Mouse (Mus musculus): Measurements from ENCODE around the gene Mdga1. TPM values are rescaled to one million over a fixed set of nuclear protein-coding genes. Genes with fewer than 3 reads are reported as not detected.

Gene Mdga1
- polyA plus RNA-seq, 2 experiments: 4.8 to 13.2 TPM

GRCm38 (mm10) chr17:29971761-29972432 lies 2.0 kb upstream of the Mdga1 start:
- no peak overlapping the region for H3K4me3 ChIP-seq (replicated peaks; ENCODE audit: low read length)
- TF ChIP-seq POLR2A (IDR thresholded peaks at IDR 0.05; ENCODE audit: borderline replicate concordance, extremely low read depth, insufficient read depth, insufficient read length): no peak
- no peaks in the 10 kb centered on the region; the same call in 1 of the 2 replicates for H3K4me1 ChIP-seq (ENCODE audit: control insufficient read depth, insufficient read depth, low read length)
- ATAC-seq (ENCODE audit: low FRiP score, low read depth): no peak
- H3K9ac ChIP-seq (ENCODE audit: low read depth, low read length, severe bottlenecking): no peak overlapping the region
- DNase-seq (ENCODE audit: low spot score): no peak
- H3K36me3 ChIP-seq (ENCODE audit: control insufficient read depth, insufficient read depth, low read length): no peaks in the 10 kb centered on the region
- no peak overlapping the region for H3K27ac ChIP-seq (replicated peaks; ENCODE audit: low read depth, low read length)
- no peaks in the 10 kb centered on the region for H3K9me3 ChIP-seq (ENCODE audit: control insufficient read depth, low read length)
- WGBS: 52% methylated on average over 12 of the region's 15 CpGs
- H3K27me3 ChIP-seq (ENCODE audit: control insufficient read depth, insufficient read depth, low read length): no peaks in the 10 kb centered on the region
- no peak overlapping the region for H3K4me2 ChIP-seq (replicated peaks; ENCODE audit: low read depth, low read length, severe bottlenecking)

GRCm38 (mm10) chr17:29965506-29965905 lies 4.4 kb downstream of the Mdga1 start:
- H3K4me3 ChIP-seq (replicated peaks; ENCODE audit: low read length): no peak overlapping the region
- 12% methylated on average over 5 of the region's 5 CpGs for WGBS
- H3K4me2 ChIP-seq (replicated peaks; ENCODE audit: low read depth, low read length, severe bottlenecking): no peak overlapping the region
- no peak overlapping the region for H3K9ac ChIP-seq (ENCODE audit: low read depth, low read length, severe bottlenecking)
- DNase-seq (ENCODE audit: low spot score): no peak
- H3K36me3 ChIP-seq (ENCODE audit: control insufficient read depth, insufficient read depth, low read length): no peaks in the 10 kb centered on the region
- H3K27me3 ChIP-seq (ENCODE audit: control insufficient read depth, insufficient read depth, low read length): peaks cover 21% of the 10 kb centered on the region; the same call in 1 of the 2 replicates
- no peak for TF ChIP-seq POLR2A (IDR thresholded peaks at IDR 0.05; ENCODE audit: borderline replicate concordance, extremely low read depth, insufficient read depth, insufficient read length)
- H3K27ac ChIP-seq (replicated peaks; ENCODE audit: low read depth, low read length): no peak overlapping the region
- peaks cover 14% of the 10 kb centered on the region for H3K4me1 ChIP-seq (ENCODE audit: control insufficient read depth, insufficient read depth, low read length)
- no peak for ATAC-seq (ENCODE audit: low FRiP score, low read depth)
- no peaks in the 10 kb centered on the region for H3K9me3 ChIP-seq (ENCODE audit: control insufficient read depth, low read length)

- Histone ChIP-seq H3K27ac (replicated peaks; ENCODE audit: low read depth, low read length) (no peak overlapping the region), H3K27me3 (ENCODE audit: control insufficient read depth, insufficient read depth, low read length) (peaks cover 21% of the 10 kb centered on the region; the same call in 1 of the 2 replicates), H3K9ac (ENCODE audit: low read depth, low read length, severe bottlenecking) (no peak overlapping the region; the same call in 1 of the 2 replicates), H3K9me3 (ENCODE audit: control insufficient read depth, low read length) (peaks cover 4% of the 10 kb centered on the region; the same call in 1 of the 2 replicates), H3K4me3 (replicated peaks; ENCODE audit: low read length) (0 out of 2 replicates have a peak overlapping the region, but pooled peaks have one; percentile 1), H3K36me3 (ENCODE audit: control insufficient read depth, insufficient read depth, low read length) (no peaks in the 10 kb centered on the region), H3K4me2 (replicated peaks; ENCODE audit: low read depth, low read length, severe bottlenecking) (peak overlapping the region; percentile 32; the same call in 1 of the 2 replicates), H3K4me1 (ENCODE audit: control insufficient read depth, insufficient read depth, low read length) (peaks cover 14% of the 10 kb centered on the region)
- DNase-seq (ENCODE audit: low spot score) (no peak), ATAC-seq (ENCODE audit: low FRiP score, low read depth) (no peak)
- TF ChIP-seq POLR2A (IDR thresholded peaks at IDR 0.05; ENCODE audit: borderline replicate concordance, extremely low read depth, insufficient read depth, insufficient read length): no peak
- whole genome bisulfite sequencing: 6% methylated on average over 11 of the region's 11 CpGs
Measured at GRCm38 (mm10) chr17:29963730-29964259, 6.1 kb downstream of the Mdga1 start.

GRCm38 (mm10) chr17:29955880-29956279 lies 14.0 kb downstream of the Mdga1 start:
- Histone ChIP-seq H3K4me3 (replicated peaks; ENCODE audit: low read length) (no peak overlapping the region), H3K4me1 (ENCODE audit: control insufficient read depth, insufficient read depth, low read length) (peaks cover 5% of the 10 kb centered on the region), H3K36me3 (ENCODE audit: control insufficient read depth, insufficient read depth, low read length) (no peaks in the 10 kb centered on the region), H3K9me3 (ENCODE audit: control insufficient read depth, low read length) (peaks cover 4% of the 10 kb centered on the region; the same call in 1 of the 2 replicates), H3K27ac (replicated peaks; ENCODE audit: low read depth, low read length) (no peak overlapping the region), H3K4me2 (replicated peaks; ENCODE audit: low read depth, low read length, severe bottlenecking) (no peak overlapping the region), H3K9ac (ENCODE audit: low read depth, low read length, severe bottlenecking) (no peak overlapping the region), H3K27me3 (ENCODE audit: control insufficient read depth, insufficient read depth, low read length) (no peaks in the 10 kb centered on the region)
- DNase-seq (ENCODE audit: low spot score): no peak
- WGBS: 70% methylated on average over 8 of the region's 8 CpGs
- no peak for TF ChIP-seq POLR2A (IDR thresholded peaks at IDR 0.05; ENCODE audit: borderline replicate concordance, extremely low read depth, insufficient read depth, insufficient read length)
- ATAC-seq (ENCODE audit: low FRiP score, low read depth): no peak

- TF ChIP-seq POLR2A (IDR thresholded peaks at IDR 0.05; ENCODE audit: borderline replicate concordance, extremely low read depth, insufficient read depth, insufficient read length): no peak
- DNase-seq (ENCODE audit: low spot score): no peak
- peaks cover under 1% of the 10 kb centered on the region; the same call in 1 of the 2 replicates for H3K9me3 ChIP-seq (ENCODE audit: control insufficient read depth, low read length)
- H3K36me3 ChIP-seq (ENCODE audit: control insufficient read depth, insufficient read depth, low read length): no peaks in the 10 kb centered on the region
- no peak overlapping the region for H3K4me2 ChIP-seq (replicated peaks; ENCODE audit: low read depth, low read length, severe bottlenecking)
- H3K27me3 ChIP-seq (ENCODE audit: control insufficient read depth, insufficient read depth, low read length): no peaks in the 10 kb centered on the region
- no peak overlapping the region for H3K9ac ChIP-seq (ENCODE audit: low read depth, low read length, severe bottlenecking)
- no peak overlapping the region for H3K4me3 ChIP-seq (replicated peaks; ENCODE audit: low read length)
- no peak for ATAC-seq (ENCODE audit: low FRiP score, low read depth)
- WGBS: 71% methylated on average over 5 of the region's 5 CpGs
- H3K4me1 ChIP-seq (ENCODE audit: control insufficient read depth, insufficient read depth, low read length): peaks cover 6% of the 10 kb centered on the region
- no peak overlapping the region for H3K27ac ChIP-seq (replicated peaks; ENCODE audit: low read depth, low read length)
Measured at GRCm38 (mm10) chr17:29954316-29954715, 15.6 kb downstream of the Mdga1 start.

All from limb, embryonic 14.5 days (tissue).